In the genomic region with DNA sequence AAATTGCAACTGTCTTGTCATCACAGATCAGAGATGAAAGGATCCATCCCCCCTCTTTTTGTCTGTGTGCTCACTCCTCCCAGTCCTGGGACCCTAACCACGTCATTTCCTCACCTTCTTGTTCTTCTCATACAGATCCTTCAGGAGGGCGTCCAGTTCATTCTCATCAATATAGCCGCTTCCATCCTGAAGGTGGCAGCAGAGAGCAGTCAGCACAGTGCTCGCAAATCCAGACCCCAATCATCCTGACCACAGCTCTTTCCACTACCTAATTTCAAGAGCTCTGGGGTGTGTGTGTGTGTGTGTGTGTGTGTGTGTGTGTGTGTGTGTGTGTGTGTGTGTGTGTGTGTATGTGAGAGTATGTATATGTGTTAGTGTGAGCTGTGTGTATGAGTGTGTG, we compare ENCODE assay signal across 8 mouse cellular contexts. TPM values are rescaled to one million over a fixed set of nuclear protein-coding genes. Genes with fewer than 3 reads are reported as not detected.
DNase-seq lines count a peak whose midpoint lies in the region; ATAC-seq and TF ChIP-seq lines count a peak whose summit lies in the region.

No protein-coding gene starts in this region.

- 0% methylated on average over 4 of the region's 4 CpGs for WGBS in forebrain, embryonic 13.5 days
- 0% methylated on average over 4 of the region's 4 CpGs for WGBS in kidney, embryonic 14.5 days
- 0% methylated on average over 4 of the region's 4 CpGs for WGBS in lung, embryonic 14.5 days

- no peaks in the 10 kb centered on the region for H3K27me3 ChIP-seq in C2C12 (ENCODE audit: control insufficient read depth, insufficient read depth, insufficient read length)
- no peaks in the 10 kb centered on the region; the same call in 1 of the 2 replicates for H3K27me3 ChIP-seq in forebrain, embryonic 13.5 days
- H3K27me3 ChIP-seq in kidney, embryonic 14.5 days (ENCODE audit: control insufficient read depth, insufficient read depth, low read length) = no peaks in the 10 kb centered on the region
- H3K27me3 ChIP-seq in lung, embryonic 14.5 days (ENCODE audit: insufficient read depth, low read length) = no peaks in the 10 kb centered on the region

- no peaks in the 10 kb centered on the region for H3K36me3 ChIP-seq in C2C12 (ENCODE audit: control insufficient read depth, insufficient read depth)
- H3K36me3 ChIP-seq in forebrain, embryonic 13.5 days (ENCODE audit: poor library complexity, severe bottlenecking) = no peaks in the 10 kb centered on the region
- no peaks in the 10 kb centered on the region for H3K36me3 ChIP-seq in kidney, embryonic 14.5 days (ENCODE audit: control insufficient read depth, insufficient read depth, low read length)
- no peaks in the 10 kb centered on the region for H3K36me3 ChIP-seq in lung, embryonic 14.5 days (ENCODE audit: insufficient read depth)

- no peak overlapping the region for H3K4me2 ChIP-seq in forebrain, embryonic 13.5 days
- H3K4me2 ChIP-seq in kidney, embryonic 14.5 days (replicated peaks; ENCODE audit: low read depth, low read length) = no peak overlapping the region
- H3K4me2 ChIP-seq in lung, embryonic 14.5 days = no peak overlapping the region

- no peaks in the 10 kb centered on the region for H3K79me3 ChIP-seq in C2C12 (ENCODE audit: low read depth)

- H3K9ac ChIP-seq in forebrain, embryonic 13.5 days = no peak overlapping the region
- H3K9ac ChIP-seq in kidney, embryonic 14.5 days (ENCODE audit: low read depth, low read length) = no peak overlapping the region
- H3K9ac ChIP-seq in lung, embryonic 14.5 days = no peak overlapping the region

- ATAC-seq in CD4-positive, CD25-positive, alpha-beta regulatory T cell, adult 4 months = no peak
- peak; percentile 58; the same call in 1 of the 2 replicates for ATAC-seq in forebrain, embryonic 13.5 days
- 0 out of 2 replicates have a peak, but pooled peaks have one; percentile 60 for ATAC-seq in kidney, embryonic 14.5 days (ENCODE audit: low FRiP score, low TSS enrichment)
- no peak; the same call in 1 of the 2 replicates for ATAC-seq in lung, embryonic 14.5 days (ENCODE audit: insufficient read depth)

- no peak overlapping the region for H3K27ac ChIP-seq in forebrain, embryonic 13.5 days
- no peak overlapping the region for H3K27ac ChIP-seq in kidney, embryonic 14.5 days (ENCODE audit: low read depth, low read length)
- H3K27ac ChIP-seq in lung, embryonic 14.5 days (ENCODE audit: low read depth) = no peak overlapping the region

- no peaks in the 10 kb centered on the region for H3K79me2 ChIP-seq in C2C12 (ENCODE audit: control insufficient read depth, insufficient read depth)

- peak; percentile 52 for TF ChIP-seq CTCF in C2C12 (IDR thresholded peaks at IDR 0.05; ENCODE audit: control insufficient read depth, insufficient read depth, insufficient read length)
- peak; percentile 91 for TF ChIP-seq CTCF in lung, embryonic 14.5 days (IDR thresholded peaks at IDR 0.05; ENCODE audit: low read depth)

- no peaks in the 10 kb centered on the region for H3K4me1 ChIP-seq in forebrain, embryonic 13.5 days
- no peaks in the 10 kb centered on the region for H3K4me1 ChIP-seq in kidney, embryonic 14.5 days (ENCODE audit: control insufficient read depth, insufficient read depth, low read length)
- 0 out of 2 replicates have a peak, but pooled peaks cover 3% of the 10 kb centered on the region for H3K4me1 ChIP-seq in lung, embryonic 14.5 days (ENCODE audit: insufficient read depth)

- H3K4me3 ChIP-seq in C2C12 (ENCODE audit: insufficient read depth, poor library complexity, severe bottlenecking) = no peak overlapping the region
- H3K4me3 ChIP-seq in forebrain, embryonic 13.5 days = no peak overlapping the region
- no peak overlapping the region for H3K4me3 ChIP-seq in kidney, embryonic 14.5 days (ENCODE audit: low read length)
- no peak overlapping the region for H3K4me3 ChIP-seq in lung, embryonic 14.5 days (ENCODE audit: low read depth, low read length)

- H3ac ChIP-seq in C2C12 (ENCODE audit: control insufficient read depth, insufficient read length, low read depth) = no peak overlapping the region

- H3K9me3 ChIP-seq in forebrain, embryonic 13.5 days (replicated peaks) = no peaks in the 10 kb centered on the region
- H3K9me3 ChIP-seq in kidney, embryonic 14.5 days (ENCODE audit: control insufficient read depth, low read length) = no peaks in the 10 kb centered on the region
- H3K9me3 ChIP-seq in lung, embryonic 14.5 days (ENCODE audit: low read depth, low read length) = no peaks in the 10 kb centered on the region

- DNase-seq in CD4-positive, CD25-positive, alpha-beta regulatory T cell, adult 2 months (ENCODE audit: low read depth, low spot score) = peak; percentile 65
- DNase-seq in c-Kit-positive CD71-positive TER-119-negative erythroid progenitor cells, embryonic 14.5 days (ENCODE audit: low read depth) = peak; percentile 32
- peak; percentile 85 for DNase-seq in lung, embryonic 14.5 days
- DNase-seq in retina, postnatal 1 day = peak; percentile 84

TF ChIP-seq in C2C12, 6 proteins besides CTCF, POLR2A, EP300 and RAD21:
- no peak for TF ChIP-seq USF1 (IDR thresholded peaks at IDR 0.05; ENCODE audit: low read depth)
- no peak for TF ChIP-seq MAX (IDR thresholded peaks at IDR 0.05)
- TF ChIP-seq FOSL1 (IDR thresholded peaks at IDR 0.05; ENCODE audit: insufficient read depth, low read length, poor library complexity, severe bottlenecking) = no peak
- no peak for TF ChIP-seq MYOG (IDR thresholded peaks at IDR 0.05; ENCODE audit: control insufficient read depth, extremely low read depth, insufficient read length)
- no peak for TF ChIP-seq MYOD1 (IDR thresholded peaks at IDR 0.05; ENCODE audit: control insufficient read depth, insufficient read length, low read depth)
- TF ChIP-seq CEBPB (IDR thresholded peaks at IDR 0.05; ENCODE audit: low read depth) = no peak

RNA-seq across cellular contexts. Expression of a gene that starts 22.5 kb away (rescaled TPM):
- not detected for polyA plus RNA-seq in CD4-positive, CD25-positive, alpha-beta regulatory T cell, adult 4 months (2017; shearing (Covaris generic))
- polyA plus RNA-seq in C2C12 (2012; fragmentation: generic; extraction: Trizol) = not detected
- 49.9 and 60.7 TPM in 2 replicates for polyA plus RNA-seq in forebrain, embryonic 13.5 days (2015; fragmentation: Nextera tagmentation; extraction: Ambion mirVana)
- 0.13 TPM in 1 of 2 replicates, not detected in the other for polyA plus RNA-seq in kidney, embryonic 14.5 days (2014; fragmentation: Nextera tagmentation; extraction: Ambion mirVana)
- 22.7 and 23.0 TPM in 2 replicates for polyA plus RNA-seq in lung, embryonic 14.5 days (2014; fragmentation: Nextera tagmentation; extraction: Ambion mirVana)

RNA-seq across cellular contexts. Expression of a gene that starts 43.0 kb away (rescaled TPM):
- polyA plus RNA-seq in CD4-positive, CD25-positive, alpha-beta regulatory T cell, adult 4 months (2017; shearing (Covaris generic)) = not detected
- not detected for polyA plus RNA-seq in C2C12 (2012; fragmentation: generic; extraction: Trizol)
- not detected in 2 replicates for polyA plus RNA-seq in forebrain, embryonic 13.5 days (2015; fragmentation: Nextera tagmentation; extraction: Ambion mirVana)
- polyA plus RNA-seq in kidney, embryonic 14.5 days (2014; fragmentation: Nextera tagmentation; extraction: Ambion mirVana) = not detected in 2 replicates
- polyA plus RNA-seq in lung, embryonic 14.5 days (2014; fragmentation: Nextera tagmentation; extraction: Ambion mirVana) = not detected in 2 replicates

RNA-seq across cellular contexts. Expression of a gene that starts 44.5 kb away (rescaled TPM):
- not detected for polyA plus RNA-seq in CD4-positive, CD25-positive, alpha-beta regulatory T cell, adult 4 months (2017; shearing (Covaris generic))
- polyA plus RNA-seq in C2C12 (2012; fragmentation: generic; extraction: Trizol) = not detected
- not detected in 2 replicates for polyA plus RNA-seq in forebrain, embryonic 13.5 days (2015; fragmentation: Nextera tagmentation; extraction: Ambion mirVana)
- polyA plus RNA-seq in kidney, embryonic 14.5 days (2014; fragmentation: Nextera tagmentation; extraction: Ambion mirVana) = not detected in 2 replicates
- not detected in 2 replicates for polyA plus RNA-seq in lung, embryonic 14.5 days (2014; fragmentation: Nextera tagmentation; extraction: Ambion mirVana)

Comparison
In these comparisons a context has a peak if more than half of its experiments do, and no peak if none do; other contexts are left out.
1. DNase-seq: peak in every context shown above with its lines; median percentile 85 in lung, embryonic 14.5 days; 84 in retina, postnatal 1 day; 65 in CD4-positive, CD25-positive, alpha-beta regulatory T cell, adult 2 months; 32 in c-Kit-positive CD71-positive TER-119-negative erythroid progenitor cells, embryonic 14.5 days.
2. ATAC-seq: peak in forebrain, embryonic 13.5 days (single experiment) and kidney, embryonic 14.5 days (single experiment); none in CD4-positive, CD25-positive, alpha-beta regulatory T cell, adult 4 months (single experiment) and lung, embryonic 14.5 days (single experiment).
3. RNA of a gene that starts 22.5 kb away (polyA plus RNA-seq): 49.9 to 60.7 TPM in forebrain, embryonic 13.5 days and 22.7 to 23.0 TPM in lung, embryonic 14.5 days; 0.13 TPM in kidney, embryonic 14.5 days, not detected in CD4-positive, CD25-positive, alpha-beta regulatory T cell, adult 4 months and not detected in C2C12 (single experiment); every median in the first group is over 10 times any median in the second.